In genomic region chr3:4594541-4594940, GRCm38 (mm10) we compare ENCODE assay signal across 35 mouse cellular contexts.
"Had no signal": no experiment of that assay in that cellular context is flagged by ENCODE, and none has a peak within 500 bp of the region (broad histone marks: within the 10 kb centered on the region; RNA-seq: fewer than 3 reads in every experiment).

No protein-coding gene starts in this region.

- DNase-seq: heart, postnatal 10 days; heart, postnatal 14 days; heart, postnatal 36 days; heart, postnatal 4 days; kidney, adult 11 months; kidney, adult 18-20 months; kidney, adult 2 months; kidney, adult 8-10 months; kidney, adult 9 months; kidney, postnatal 10 days; kidney, postnatal 14 days; kidney, postnatal 25 days; kidney, postnatal 36 days; kidney, postnatal 4 days; layer of hippocampus, adult 9-11 months; layer of hippocampus, postnatal 36 days had no signal

- H3K4me2 ChIP-seq: heart, embryonic 11.5 days; heart, embryonic 12.5 days; heart, embryonic 13.5 days; heart, embryonic 15.5 days; hindbrain, embryonic 12.5 days; hindbrain, embryonic 13.5 days; hindbrain, embryonic 14.5 days; hindbrain, embryonic 15.5 days; intestine, embryonic 15.5 days; kidney, embryonic 15.5 days had no signal

- H3K27ac ChIP-seq: heart, embryonic 10.5 days; heart, embryonic 13.5 days; heart, embryonic 15.5 days; hindbrain, embryonic 10.5 days; hindbrain, embryonic 12.5 days; hindbrain, embryonic 13.5 days; hindbrain, embryonic 14.5 days; hindbrain, embryonic 15.5 days; hindbrain, postnatal 0 days; intestine, embryonic 15.5 days; kidney, embryonic 15.5 days; kidney, postnatal 0 days; layer of hippocampus, adult 2 months had no signal

- H3K4me3 ChIP-seq: heart, embryonic 10.5 days; heart, embryonic 12.5 days; heart, embryonic 13.5 days; heart, embryonic 15.5 days; hindbrain, embryonic 10.5 days; hindbrain, embryonic 12.5 days; hindbrain, embryonic 13.5 days; hindbrain, embryonic 15.5 days; intestine, embryonic 15.5 days; kidney, embryonic 15.5 days; layer of hippocampus, adult 2 months had no signal

- H3K9me3 ChIP-seq: heart, embryonic 10.5 days; heart, embryonic 12.5 days; heart, embryonic 13.5 days; heart, embryonic 15.5 days; hindbrain, embryonic 10.5 days; hindbrain, embryonic 12.5 days; hindbrain, embryonic 13.5 days; hindbrain, embryonic 15.5 days; intestine, embryonic 15.5 days; kidney, embryonic 15.5 days had no signal

- H3K4me1 ChIP-seq: heart, embryonic 10.5 days; heart, embryonic 12.5 days; heart, embryonic 13.5 days; heart, embryonic 15.5 days; hindbrain, embryonic 10.5 days; hindbrain, embryonic 12.5 days; hindbrain, embryonic 13.5 days; hindbrain, embryonic 15.5 days; intestine, embryonic 15.5 days; kidney, embryonic 15.5 days had no signal

- ATAC-seq: hindbrain, embryonic 16.5 days; hindbrain, postnatal 0 days; inflammation-experienced regulatory T-cells, adult 6 months; intestine, embryonic 15.5 days; intestine, embryonic 16.5 days; intestine, postnatal 0 days had no signal

- H3K27me3 ChIP-seq: heart, embryonic 12.5 days; heart, embryonic 13.5 days; heart, embryonic 15.5 days; hindbrain, embryonic 12.5 days; hindbrain, embryonic 13.5 days; hindbrain, embryonic 15.5 days; intestine, embryonic 15.5 days; kidney, embryonic 15.5 days had no signal

- H3K36me3 ChIP-seq: heart, embryonic 10.5 days; heart, embryonic 12.5 days; heart, embryonic 13.5 days; heart, embryonic 15.5 days; hindbrain, embryonic 10.5 days; hindbrain, embryonic 12.5 days; hindbrain, embryonic 13.5 days; hindbrain, embryonic 15.5 days; intestine, embryonic 15.5 days; kidney, embryonic 15.5 days had no signal

- H3K9ac ChIP-seq: heart, embryonic 12.5 days; heart, embryonic 13.5 days; heart, embryonic 15.5 days; hindbrain, embryonic 12.5 days; hindbrain, embryonic 13.5 days; hindbrain, embryonic 14.5 days; hindbrain, embryonic 15.5 days; intestine, embryonic 15.5 days; kidney, embryonic 15.5 days had no signal
